28 mouse cellular contexts compared by ENCODE assay signal in the genomic region with DNA sequence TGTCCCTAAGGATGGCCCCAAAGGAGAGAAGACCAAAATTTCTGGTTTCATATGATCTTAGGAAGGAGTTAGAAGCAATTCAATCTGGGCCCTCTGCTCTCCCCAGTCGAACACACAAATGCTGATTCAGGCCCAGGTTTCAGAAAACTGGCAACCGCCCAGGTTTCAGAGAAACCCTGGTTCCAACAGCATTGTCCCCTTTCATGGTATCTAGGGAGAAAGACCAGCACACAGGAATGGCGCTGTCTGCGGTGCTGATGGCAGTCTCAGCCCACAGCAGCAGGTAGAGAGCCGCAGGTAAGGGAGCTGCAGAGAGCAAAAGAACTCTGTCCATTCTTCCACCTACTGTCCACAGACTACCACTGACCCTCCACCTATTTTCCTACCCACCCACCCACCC. TPM values are rescaled to one million over a fixed set of nuclear protein-coding genes. Genes with fewer than 3 reads are reported as not detected.
DNase-seq lines count a peak whose midpoint lies in the region; ATAC-seq and TF ChIP-seq lines count a peak whose summit lies in the region.
"Had no signal": no experiment of that assay in that cellular context is flagged by ENCODE, and none has a peak within 500 bp of the region (broad histone marks: within the 10 kb centered on the region; RNA-seq: fewer than 3 reads in every experiment).

No protein-coding gene starts in this region.

- no peak for TF ChIP-seq CTCF in gastrocnemius, adult 2 months (IDR thresholded peaks at IDR 0.05)
- no peak for TF ChIP-seq CTCF in Patski (IDR thresholded peaks at IDR 0.05)

- H3K9ac ChIP-seq in limb, embryonic 11.5 days (ENCODE audit: low read length), result no peak overlapping the region
- H3K9ac ChIP-seq: forebrain, embryonic 15.5 days; heart, embryonic 12.5 days; hindbrain, embryonic 14.5 days; kidney, embryonic 15.5 days; limb, embryonic 13.5 days; liver, embryonic 12.5 days; liver, postnatal 0 days; midbrain, embryonic 15.5 days; neural tube, embryonic 13.5 days had no signal

- CTCF ChIA-PET in Patski (lab: Charles Lee), result no interaction called here

- in situ Hi-C loops in Patski (cut with MboI; ENCODE audit: low pct_unique_long_range_greater_than_20kb), result no loop called here

- H3K4me2 ChIP-seq in limb, embryonic 11.5 days (ENCODE audit: low read depth, severe bottlenecking), result no peak overlapping the region
- H3K4me2 ChIP-seq: forebrain, embryonic 15.5 days; heart, embryonic 12.5 days; hindbrain, embryonic 14.5 days; kidney, embryonic 15.5 days; limb, embryonic 13.5 days; liver, embryonic 12.5 days; midbrain, embryonic 15.5 days; neural tube, embryonic 13.5 days had no signal

- DNase-seq in gastrocnemius, adult 2 months, result no peak
- no peak for DNase-seq in gastrocnemius, postnatal 25 days
- peak; percentile 39 for DNase-seq in limb, embryonic 11.5 days (ENCODE audit: low spot score)
- DNase-seq in limb, embryonic 10.5 days (ENCODE audit: low spot score), result no peak
- DNase-seq in Patski (ENCODE audit: low read depth, low spot score), result no peak
- peak; percentile 31 for DNase-seq in brain, adult 2 months (ENCODE audit: low read depth, low spot score)
- no peak for DNase-seq in adrenal gland, postnatal 14 days
- DNase-seq: B cell, adult 2 months; cerebellum, adult 9-10 months; heart, adult 2 months; heart, postnatal 4 days; kidney, adult 11 months; kidney, postnatal 25 days; layer of hippocampus, postnatal 36 days; liver, postnatal 0 days; lung, postnatal 10 days; thymus, adult 2 months; thymus, postnatal 36 days had no signal

- no peak for ATAC-seq in limb, embryonic 11.5 days (ENCODE audit: insufficient number of reproducible peaks, low FRiP score, low TSS enrichment, low read depth)
- peak; percentile 32 for ATAC-seq in Patski
- ATAC-seq: forebrain, embryonic 15.5 days; liver, embryonic 12.5 days; liver, postnatal 0 days; midbrain, embryonic 15.5 days had no signal

- intact Hi-C loops in gastrocnemius, adult 2 months (cut with DNase I), result no loop called here

- no peaks in the 10 kb centered on the region for H3K36me3 ChIP-seq in limb, embryonic 11.5 days (ENCODE audit: control insufficient read depth, insufficient read depth, low read length)
- H3K36me3 ChIP-seq in limb, embryonic 10.5 days, result no peaks in the 10 kb centered on the region
- H3K36me3 ChIP-seq: forebrain, embryonic 15.5 days; G1E; heart, embryonic 12.5 days; kidney, embryonic 15.5 days; limb, embryonic 13.5 days; liver, embryonic 12.5 days; midbrain, embryonic 15.5 days; neural tube, embryonic 13.5 days had no signal

- peak overlapping the region; percentile 25; the same call in 1 of the 2 replicates for H3K27ac ChIP-seq in gastrocnemius, adult 2 months
- no peak overlapping the region for H3K27ac ChIP-seq in limb, embryonic 11.5 days (replicated peaks; ENCODE audit: low read depth, low read length)
- H3K27ac ChIP-seq in limb, embryonic 10.5 days, result no peak overlapping the region
- H3K27ac ChIP-seq: forebrain, embryonic 15.5 days; hindbrain, embryonic 14.5 days; kidney, embryonic 15.5 days; limb, embryonic 13.5 days; liver, embryonic 12.5 days; macrophage; midbrain, embryonic 15.5 days; neural tube, embryonic 13.5 days had no signal

- H3K9me3 ChIP-seq in limb, embryonic 11.5 days (ENCODE audit: control insufficient read depth, low read length), result no peaks in the 10 kb centered on the region
- no peaks in the 10 kb centered on the region for H3K9me3 ChIP-seq in limb, embryonic 10.5 days (replicated peaks)
- H3K9me3 ChIP-seq: forebrain, embryonic 15.5 days; G1E; heart, embryonic 12.5 days; kidney, embryonic 15.5 days; limb, embryonic 13.5 days; liver, embryonic 12.5 days; midbrain, embryonic 15.5 days; neural tube, embryonic 13.5 days had no signal

- 35% methylated on average over 5 of the region's 5 CpGs for WGBS in limb, embryonic 11.5 days
- 44% methylated on average over 5 of the region's 5 CpGs for WGBS in limb, embryonic 10.5 days

- POLR2A ChIA-PET in Patski (lab: Charles Lee), result no interaction called here

- no peak overlapping the region for H3K4me3 ChIP-seq in gastrocnemius, adult 2 months
- H3K4me3 ChIP-seq in limb, embryonic 11.5 days (ENCODE audit: low read depth, low read length), result no peak overlapping the region
- H3K4me3 ChIP-seq in limb, embryonic 10.5 days, result no peak overlapping the region
- H3K4me3 ChIP-seq: forebrain, embryonic 15.5 days; heart, adult 2 months; heart, embryonic 12.5 days; kidney, embryonic 15.5 days; limb, embryonic 13.5 days; liver, embryonic 12.5 days; midbrain, embryonic 15.5 days; neural tube, embryonic 13.5 days had no signal

- no peaks in the 10 kb centered on the region for H3K27me3 ChIP-seq in limb, embryonic 11.5 days (ENCODE audit: control insufficient read depth, insufficient read depth, low read length)
- H3K27me3 ChIP-seq in limb, embryonic 10.5 days (ENCODE audit: low read depth, poor library complexity, severe bottlenecking), result no peaks in the 10 kb centered on the region
- no peaks in the 10 kb centered on the region for H3K27me3 ChIP-seq in Patski
- H3K27me3 ChIP-seq: forebrain, embryonic 15.5 days; kidney, embryonic 15.5 days; limb, embryonic 13.5 days; liver, embryonic 12.5 days; midbrain, embryonic 15.5 days; neural tube, embryonic 13.5 days had no signal

- H3K4me1 ChIP-seq in limb, embryonic 11.5 days (ENCODE audit: control insufficient read depth, insufficient read depth, low read length), result peaks cover 5% of the 10 kb centered on the region; the same call in 1 of the 2 replicates
- 0 out of 2 replicates have a peak, but pooled peaks cover 4% of the 10 kb centered on the region for H3K4me1 ChIP-seq in limb, embryonic 10.5 days
- H3K4me1 ChIP-seq: liver, embryonic 12.5 days; midbrain, embryonic 15.5 days had no signal

RNA-seq across cellular contexts. Expression of a gene that starts 55.7 kb away (rescaled TPM):
- total RNA-seq in gastrocnemius, adult 2 months (2021), result 10 to 100 TPM; 21.2 to 28.5 TPM
- 10 to 100 TPM; 14.8 to 26.3 TPM for total RNA-seq in gastrocnemius, postnatal 25 days (2021)
- 6.9 TPM in 2 replicates for polyA plus RNA-seq in limb, embryonic 11.5 days (2014; fragmentation: Nextera tagmentation; extraction: Ambion mirVana)
- polyA plus RNA-seq in limb, embryonic 10.5 days (2016; fragmentation: Nextera tagmentation; extraction: Ambion mirVana), result 9.2 and 9.3 TPM in 2 replicates
- polyA plus RNA-seq in Patski (2021), result 0.10 TPM
- total RNA-seq in adrenal gland, postnatal 14 days (2021), result 132 and 141 TPM in 2 replicates
- polyA plus RNA-seq: G1E had no signal

Comparison
In these comparisons a context has a peak if more than half of its experiments do, and no peak if none do; other contexts are left out.
1. DNase-seq: peak in limb, embryonic 11.5 days (single experiment) and brain, adult 2 months (single experiment); none in gastrocnemius, adult 2 months (single experiment), gastrocnemius, postnatal 25 days (single experiment), limb, embryonic 10.5 days (single experiment), Patski (single experiment) and adrenal gland, postnatal 14 days (single experiment).